Mouse (Mus musculus) urinary bladder, postnatal 36 days (tissue): ENCODE measurements around the gene Frmd6.

Experiments
- DNase-seq, 2 experiments: peaks; one replicate each; pipeline ENCODE4 v3.0.0; 2022; ENCODE audit warnings: low spot score in 2 of 2, mixed read lengths in 1 of 2

The Frmd6 gene

GRCm38 (mm10) chr12:70851342-70851960 lies 26.1 kb downstream of the Frmd6 start:
- no peak for DNase-seq

GRCm38 (mm10) chr12:70853026-70853425 lies 27.7 kb downstream of the Frmd6 start:
- DNase-seq, result no peak

- DNase-seq, result no peak
Measured at GRCm38 (mm10) chr12:70855678-70856077, 30.4 kb downstream of the Frmd6 start.

- no peak for DNase-seq
Measured at GRCm38 (mm10) chr12:70856776-70857175, 31.5 kb downstream of the Frmd6 start.

- DNase-seq, result no peak
Measured at GRCm38 (mm10) chr12:70863281-70863680, 38.0 kb downstream of the Frmd6 start.

GRCm38 (mm10) chr12:70867780-70868179 lies 42.5 kb downstream of the Frmd6 start:
- no peak for DNase-seq

- DNase-seq, result no peak
Measured at GRCm38 (mm10) chr12:70868190-70868987, 43.1 kb downstream of the Frmd6 start.

- DNase-seq, result no peak
Measured at GRCm38 (mm10) chr12:70868988-70869291, 43.6 kb downstream of the Frmd6 start.

- no peak for DNase-seq
Measured at GRCm38 (mm10) chr12:70873544-70873943, 48.2 kb downstream of the Frmd6 start.

GRCm38 (mm10) chr12:70876270-70876998 lies 51.1 kb downstream of the Frmd6 start:
- no peak for DNase-seq

- DNase-seq, result no peak
Measured at GRCm38 (mm10) chr12:70877926-70878710, 52.8 kb downstream of the Frmd6 start.

- no peak for DNase-seq
Measured at GRCm38 (mm10) chr12:70880396-70880975, 55.2 kb downstream of the Frmd6 start.

GRCm38 (mm10) chr12:70881340-70881739 lies 56.0 kb downstream of the Frmd6 start:
- no peak for DNase-seq

- DNase-seq, result no peak
Measured at GRCm38 (mm10) chr12:70881854-70882253, 56.5 kb downstream of the Frmd6 start.

- DNase-seq, result no peak
Measured at GRCm38 (mm10) chr12:70883141-70883540, 57.8 kb downstream of the Frmd6 start.

- DNase-seq, result no peak
Measured at GRCm38 (mm10) chr12:70884113-70884512, 58.8 kb downstream of the Frmd6 start.

GRCm38 (mm10) chr12:70884973-70885372 lies 59.7 kb downstream of the Frmd6 start:
- no peak for DNase-seq

- no peak for DNase-seq
Measured at GRCm38 (mm10) chr12:70885576-70885975, 60.3 kb downstream of the Frmd6 start.

- DNase-seq, result no peak
Measured at GRCm38 (mm10) chr12:70890405-70890804, 65.1 kb downstream of the Frmd6 start.

GRCm38 (mm10) chr12:70890874-70891470 lies 65.7 kb downstream of the Frmd6 start:
- DNase-seq, result no peak

GRCm38 (mm10) chr12:70895275-70895674 lies 70.0 kb downstream of the Frmd6 start:
- no peak for DNase-seq
